Mouse (Mus musculus): ENCODE measurements around the gene Myo18b.

Myo18b gene

DNA sequence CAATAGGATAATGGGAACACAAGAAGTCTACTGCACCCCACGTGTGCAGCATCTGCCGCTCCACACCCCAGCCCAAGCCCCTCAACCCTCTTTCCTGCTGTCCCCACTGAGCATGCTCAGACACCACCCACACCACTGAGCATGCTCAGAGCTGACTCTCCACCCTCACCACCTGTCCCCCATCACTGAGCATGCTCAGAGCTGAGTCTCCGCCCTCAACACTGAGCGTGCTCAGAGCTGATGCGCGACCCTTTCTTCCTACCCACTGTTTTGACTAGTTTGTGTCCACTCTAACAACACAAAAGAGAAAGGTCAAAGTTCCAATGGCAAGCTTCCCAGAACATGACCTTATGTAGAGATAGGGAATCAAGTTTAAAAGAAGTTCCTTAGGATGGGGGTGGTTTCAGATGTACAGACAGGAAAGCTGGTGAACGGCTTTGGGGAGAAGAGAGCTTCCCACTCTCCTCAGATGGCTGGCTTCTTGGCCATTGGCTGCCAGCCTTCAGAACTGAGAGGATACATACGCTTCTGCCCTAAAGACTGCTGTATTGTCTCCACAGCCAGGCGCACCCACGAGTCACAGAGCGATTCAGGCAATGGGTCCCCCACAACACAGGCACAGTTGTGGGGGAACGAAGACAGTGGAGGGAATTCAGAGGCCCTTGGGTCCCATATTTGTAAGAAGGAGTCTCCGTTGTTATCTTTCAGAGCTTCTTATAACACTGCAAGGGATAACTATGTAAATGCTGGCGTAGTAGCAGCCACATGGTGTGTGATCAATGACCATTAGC, 209.7 kb downstream of the Myo18b start:
- no peak for ATAC-seq (ENCODE audit: insufficient number of reproducible peaks, low FRiP score, low TSS enrichment)

DNA sequence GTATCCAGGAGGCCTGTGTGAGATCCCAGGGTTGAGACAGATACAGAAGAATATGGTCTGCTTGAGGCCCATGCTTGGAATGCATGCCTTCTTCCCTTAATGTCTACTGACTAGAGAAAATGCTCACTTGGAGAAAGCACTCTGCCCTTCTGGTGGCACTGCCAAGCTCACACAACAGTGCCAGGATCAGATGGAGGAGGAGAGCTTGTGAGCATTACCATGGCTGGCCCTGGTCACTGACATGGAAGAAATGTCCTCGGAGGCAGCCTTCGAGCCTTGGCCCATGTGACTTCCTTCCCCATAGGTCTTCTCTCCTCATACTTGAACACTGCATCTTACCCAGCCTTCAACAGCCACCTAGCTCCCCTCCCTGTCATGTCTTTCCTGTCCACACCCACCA, 216.9 kb downstream of the Myo18b start:
- ATAC-seq (ENCODE audit: insufficient number of reproducible peaks, low FRiP score, low TSS enrichment) = no peak

DNA sequence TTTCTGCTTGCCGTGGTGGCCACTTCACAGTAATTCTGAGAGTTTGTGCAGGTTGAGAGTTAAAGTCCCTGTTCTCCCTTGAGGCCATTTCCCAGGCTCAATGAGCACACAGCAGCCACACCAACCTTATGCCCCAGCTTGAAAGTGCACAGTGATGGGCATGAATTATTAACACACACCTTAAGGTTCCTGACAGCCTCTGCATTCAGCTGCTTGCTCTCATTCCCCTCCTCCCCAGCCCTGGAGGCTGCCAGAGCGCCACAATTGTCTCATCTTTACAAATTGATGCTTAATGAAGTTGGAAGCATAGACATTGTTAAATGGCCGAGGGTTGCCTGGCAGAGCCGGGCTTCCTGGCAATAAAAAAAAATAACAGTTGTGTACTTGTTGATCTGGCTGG, 218.0 kb downstream of the Myo18b start:
- ATAC-seq (ENCODE audit: insufficient number of reproducible peaks, low FRiP score, low TSS enrichment) = no peak

DNA sequence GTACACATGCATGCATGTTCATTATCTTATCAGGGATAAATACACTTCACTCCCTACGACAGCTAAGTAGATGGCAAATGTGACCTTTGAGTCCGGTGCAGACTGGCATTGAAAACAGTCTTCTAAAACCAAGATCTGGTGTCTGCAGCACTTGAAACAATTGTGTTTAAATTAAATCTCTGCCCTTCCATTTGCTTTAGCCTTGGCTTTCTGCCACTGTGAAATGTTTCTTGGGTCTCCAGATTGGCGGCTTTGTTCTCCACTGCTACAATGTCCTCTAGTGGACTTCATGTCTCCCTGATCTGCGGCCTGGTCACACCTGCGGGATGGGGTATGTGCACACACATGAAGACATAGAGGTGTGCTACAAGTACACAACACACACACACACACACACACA, 221.4 kb downstream of the Myo18b start:
- no peak for ATAC-seq (ENCODE audit: insufficient number of reproducible peaks, low FRiP score, low TSS enrichment)

DNA sequence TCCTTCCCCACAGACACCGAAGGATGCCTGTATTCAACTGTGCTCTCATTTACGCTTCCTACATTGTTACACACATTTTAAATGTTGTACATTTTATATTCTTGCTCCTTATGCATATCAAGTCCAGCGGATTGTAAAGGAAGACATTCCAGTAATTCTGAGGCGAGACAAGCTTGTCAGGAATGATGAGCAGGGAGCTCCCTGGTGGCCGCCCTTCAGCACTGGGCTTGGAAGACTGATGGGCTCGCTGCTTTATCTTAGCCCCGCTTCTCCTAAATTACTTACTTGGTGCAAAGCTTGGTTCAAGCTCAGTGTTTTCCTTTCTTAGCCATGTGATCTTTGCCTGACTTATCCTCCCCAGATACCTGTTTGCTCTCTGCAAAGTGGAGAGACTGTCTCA, 223.7 kb downstream of the Myo18b start:
- no peak for ATAC-seq (ENCODE audit: insufficient number of reproducible peaks, low FRiP score, low TSS enrichment)

DNA sequence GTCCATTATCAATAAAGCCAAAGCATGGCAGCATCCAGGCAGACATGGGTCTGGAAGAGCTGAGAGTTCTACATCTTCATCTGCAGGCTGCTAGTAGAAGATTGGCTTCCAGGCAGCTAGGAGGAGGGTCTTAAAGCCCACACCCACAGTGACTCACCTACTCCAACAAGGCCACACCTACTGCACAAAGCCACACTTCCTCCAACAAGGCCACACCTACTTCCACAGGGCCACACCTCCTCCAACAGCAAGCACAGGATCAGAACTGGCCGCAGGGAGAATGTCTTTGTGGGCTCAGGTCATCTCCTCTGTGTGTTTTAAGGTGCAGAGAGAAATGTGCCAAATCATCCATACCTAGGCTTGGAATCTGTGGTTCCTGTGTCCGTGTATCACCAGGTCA, 224.2 kb downstream of the Myo18b start:
- no peak for ATAC-seq (ENCODE audit: insufficient number of reproducible peaks, low FRiP score, low TSS enrichment)

DNA sequence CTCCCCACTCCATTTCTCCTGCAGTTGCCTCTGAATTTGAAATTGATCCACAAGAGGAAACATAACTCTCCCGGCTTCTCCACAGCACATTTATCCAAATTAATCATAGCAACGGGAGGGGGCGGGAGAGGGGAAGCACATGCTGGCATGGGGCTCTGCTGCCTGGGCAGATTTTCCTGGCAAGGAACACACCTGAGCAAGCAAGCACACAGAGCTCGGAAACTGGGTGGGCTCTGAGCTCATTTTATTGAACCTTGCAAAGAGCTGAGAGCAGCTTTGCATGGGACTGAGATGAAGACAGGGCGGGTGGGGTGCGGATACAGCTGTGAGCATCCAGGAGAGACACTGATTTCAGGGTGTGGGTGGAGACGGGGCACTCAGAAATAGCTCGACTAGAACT, 229.0 kb downstream of the Myo18b start:
- no peak for ATAC-seq (ENCODE audit: insufficient number of reproducible peaks, low FRiP score, low TSS enrichment)

DNA sequence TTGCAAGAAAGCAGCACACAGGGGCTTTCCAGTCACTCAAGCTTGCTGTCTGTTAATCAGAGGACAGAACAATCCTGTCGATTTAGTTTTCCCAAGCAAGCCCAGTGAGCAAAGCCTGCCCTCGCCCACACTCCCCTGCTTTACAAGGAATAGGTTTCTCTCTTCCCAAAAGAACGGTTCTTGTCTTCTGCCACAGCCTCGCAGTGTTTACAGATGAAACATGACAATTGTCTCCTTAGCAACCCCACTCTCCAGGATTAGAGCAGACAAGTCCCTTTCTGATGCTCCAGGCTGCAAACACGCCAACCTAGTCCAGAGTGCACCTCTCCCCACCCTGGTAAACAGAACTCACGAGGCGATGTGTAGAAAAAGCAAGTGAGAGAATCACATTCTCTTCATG, 230.5 kb downstream of the Myo18b start:
- no peak for ATAC-seq (ENCODE audit: insufficient number of reproducible peaks, low FRiP score, low TSS enrichment)

DNA sequence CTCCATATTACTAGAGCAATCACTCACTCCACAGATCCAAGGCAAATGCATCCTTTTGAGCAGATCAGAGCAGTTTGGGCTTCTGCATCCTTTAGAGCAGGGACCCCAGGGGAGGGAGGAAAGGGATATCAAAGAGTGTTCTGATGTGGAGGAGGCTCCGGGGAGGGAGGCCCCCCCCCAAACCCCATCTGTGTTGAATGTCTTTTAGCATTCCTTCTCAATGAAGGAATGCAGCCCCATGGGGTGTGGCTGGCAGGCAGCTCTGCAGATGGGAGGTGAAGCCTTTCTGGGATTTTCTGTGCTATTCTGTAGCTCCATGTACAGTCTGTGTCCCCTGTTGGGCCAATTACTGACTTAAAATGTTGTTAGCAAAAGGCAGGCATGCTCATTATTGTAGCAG, 232.5 kb downstream of the Myo18b start:
- no peak for ATAC-seq (ENCODE audit: insufficient number of reproducible peaks, low FRiP score, low TSS enrichment)

DNA sequence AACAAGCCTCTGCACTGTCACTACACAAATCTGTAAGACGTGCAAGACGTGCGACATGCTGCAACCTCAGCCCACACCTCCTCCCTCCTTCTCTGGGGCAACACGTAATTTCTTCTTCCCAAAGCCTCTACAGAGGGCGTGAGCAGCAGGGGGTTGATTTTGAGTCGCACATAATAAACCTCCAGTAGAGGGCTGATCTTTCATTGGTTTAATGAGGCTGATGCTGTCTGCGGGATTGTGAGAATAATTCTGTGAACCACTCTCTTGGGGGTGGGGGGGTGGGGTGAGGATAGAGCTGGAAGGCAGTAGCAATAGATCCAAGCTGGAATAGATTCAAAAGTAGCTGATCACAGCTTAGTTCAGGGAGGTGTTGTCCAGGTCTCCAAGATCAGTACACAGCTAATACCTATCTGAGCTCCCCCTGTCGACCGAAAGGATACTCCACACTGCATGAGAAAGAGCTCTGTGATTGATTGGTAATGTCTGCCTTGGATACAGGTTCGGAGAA, 235.2 kb downstream of the Myo18b start:
- no peak for ATAC-seq (ENCODE audit: insufficient number of reproducible peaks, low FRiP score, low TSS enrichment)

DNA sequence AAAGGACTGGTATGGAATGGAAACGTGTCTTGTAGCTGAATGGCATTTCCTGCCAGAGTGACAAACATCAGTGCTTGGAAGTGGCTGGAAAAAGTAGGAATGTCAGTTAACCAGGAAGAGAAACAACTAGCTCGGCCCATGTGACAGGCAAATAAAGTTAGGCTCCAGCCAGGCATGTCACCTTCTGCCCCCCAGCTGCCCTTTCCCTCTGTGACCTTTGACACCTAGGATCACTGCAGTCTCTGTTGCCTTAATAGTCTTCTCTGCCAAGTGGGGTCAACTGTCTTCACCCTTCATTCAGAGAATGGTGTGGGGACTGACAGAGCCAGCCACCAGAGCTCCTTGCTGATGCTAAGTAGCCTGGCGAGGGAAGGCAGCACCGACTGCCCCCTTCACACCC, 236.9 kb downstream of the Myo18b start:
- ATAC-seq (ENCODE audit: insufficient number of reproducible peaks, low FRiP score, low TSS enrichment) = no peak

DNA sequence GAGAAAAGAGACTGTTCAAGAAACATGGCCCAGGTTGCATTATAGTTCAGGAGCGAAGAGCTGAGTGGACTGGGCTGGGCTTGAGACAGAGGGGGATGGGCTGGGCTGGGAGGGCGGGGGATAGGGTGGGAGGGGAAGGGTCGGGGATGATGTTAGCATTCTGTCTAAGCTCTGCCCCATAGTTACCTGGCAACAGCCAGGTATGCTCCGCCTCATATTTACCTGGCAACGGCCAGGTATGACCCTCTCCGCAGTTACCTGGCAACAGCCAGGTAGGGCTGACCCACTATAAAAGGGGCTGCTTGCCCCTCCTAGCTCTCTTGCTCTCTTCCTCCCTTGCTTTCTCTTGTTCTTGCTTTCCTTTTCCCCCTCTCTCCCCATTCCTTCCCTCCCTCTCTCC, 239.4 kb downstream of the Myo18b start:
- ATAC-seq (ENCODE audit: insufficient number of reproducible peaks, low FRiP score, low TSS enrichment) = no peak

DNA sequence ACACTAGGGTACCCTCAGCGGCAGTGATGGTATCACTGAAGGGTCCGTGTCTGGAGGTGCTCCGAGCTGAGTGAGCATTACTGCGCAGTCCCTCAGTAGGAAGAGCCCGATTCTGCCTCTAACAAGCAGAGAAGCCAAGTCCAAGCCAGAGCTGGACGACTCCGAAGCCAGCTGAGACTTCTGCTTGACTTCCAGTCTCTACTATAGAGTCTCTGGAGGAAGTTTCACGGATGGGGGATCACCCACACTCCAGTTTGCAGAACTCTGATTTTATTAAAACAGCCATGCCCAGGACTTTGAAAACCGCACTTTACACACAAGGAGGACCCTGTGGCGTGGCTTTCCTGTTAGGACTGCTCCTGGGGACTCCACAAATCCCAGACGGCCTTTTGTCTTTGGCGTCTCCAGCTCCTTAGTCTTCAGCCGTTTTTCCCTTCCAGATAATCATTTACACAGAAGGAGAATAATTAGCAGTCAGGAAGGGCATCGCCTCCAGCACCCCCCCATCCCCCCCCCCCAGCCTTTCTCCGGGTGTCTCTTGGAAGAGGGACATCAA, 240.1 kb downstream of the Myo18b start:
- ATAC-seq (ENCODE audit: insufficient number of reproducible peaks, low FRiP score, low TSS enrichment) = no peak

DNA sequence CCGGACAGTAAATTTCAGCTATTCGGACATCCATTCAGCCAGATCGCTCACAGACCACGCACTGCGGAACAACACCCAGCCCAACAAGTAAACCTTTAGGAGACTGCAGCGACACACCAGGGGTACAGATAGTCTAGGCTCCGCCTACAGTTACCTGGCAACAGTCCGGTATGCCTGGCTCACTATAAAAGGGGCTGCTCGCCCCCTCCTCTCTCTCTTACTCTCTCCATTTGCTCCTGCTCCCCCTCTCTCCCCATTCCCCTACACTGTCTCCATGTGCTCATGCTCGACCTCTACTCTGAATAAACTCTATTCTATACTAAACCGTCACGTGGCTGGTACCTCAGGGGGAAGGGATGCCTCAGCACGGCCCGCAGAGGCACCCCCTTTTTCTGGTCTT, 240.6 kb downstream of the Myo18b start:
- ATAC-seq (ENCODE audit: insufficient number of reproducible peaks, low FRiP score, low TSS enrichment) = no peak

DNA sequence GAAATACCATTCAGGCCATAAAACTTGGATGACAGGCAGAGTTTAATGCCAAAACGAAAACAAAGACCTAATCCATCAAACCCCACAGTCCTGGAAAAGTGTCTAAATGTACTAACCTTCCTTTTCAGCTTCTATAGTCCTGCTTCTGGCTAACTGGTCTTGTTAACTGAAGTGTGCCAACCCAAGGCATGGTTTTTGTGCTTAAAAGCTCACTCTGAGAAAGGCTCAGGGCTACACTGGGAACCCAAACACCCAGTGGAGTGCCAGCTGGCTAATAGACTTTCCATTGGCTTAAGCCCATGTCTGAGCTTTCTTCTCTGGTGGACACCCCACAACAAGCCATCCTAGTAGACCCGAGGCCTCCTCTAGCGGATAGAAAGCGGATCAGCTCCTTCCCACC, 244.1 kb downstream of the Myo18b start:
- ATAC-seq (ENCODE audit: insufficient number of reproducible peaks, low FRiP score, low TSS enrichment) = no peak

DNA sequence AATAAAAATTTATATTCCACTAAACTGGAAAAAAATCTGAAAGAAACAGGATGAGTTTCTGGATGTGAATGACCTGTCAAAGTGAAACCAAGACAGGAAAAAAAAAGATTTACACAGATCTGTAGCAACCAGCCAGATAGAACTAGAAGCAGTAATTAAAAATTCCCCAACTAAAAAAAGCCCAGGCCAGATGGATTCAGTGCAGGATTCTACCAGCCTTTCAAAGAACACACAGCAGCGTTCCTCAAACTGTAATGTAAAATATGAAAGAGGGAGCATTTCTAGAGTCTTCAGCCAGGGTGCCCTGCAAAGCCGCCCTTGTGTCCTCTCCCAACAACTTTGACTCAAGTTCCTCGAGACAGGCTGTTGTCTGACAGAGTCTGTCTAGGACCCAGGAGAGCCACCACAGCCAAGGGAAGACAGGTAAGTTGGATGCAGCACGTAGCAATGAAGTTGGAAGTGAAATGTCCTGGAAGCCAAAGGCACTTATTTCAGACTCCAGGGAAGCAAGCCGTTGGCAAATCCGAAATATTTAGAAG, 246.9 kb downstream of the Myo18b start:
- no peak for ATAC-seq (ENCODE audit: insufficient number of reproducible peaks, low FRiP score, low TSS enrichment)

DNA sequence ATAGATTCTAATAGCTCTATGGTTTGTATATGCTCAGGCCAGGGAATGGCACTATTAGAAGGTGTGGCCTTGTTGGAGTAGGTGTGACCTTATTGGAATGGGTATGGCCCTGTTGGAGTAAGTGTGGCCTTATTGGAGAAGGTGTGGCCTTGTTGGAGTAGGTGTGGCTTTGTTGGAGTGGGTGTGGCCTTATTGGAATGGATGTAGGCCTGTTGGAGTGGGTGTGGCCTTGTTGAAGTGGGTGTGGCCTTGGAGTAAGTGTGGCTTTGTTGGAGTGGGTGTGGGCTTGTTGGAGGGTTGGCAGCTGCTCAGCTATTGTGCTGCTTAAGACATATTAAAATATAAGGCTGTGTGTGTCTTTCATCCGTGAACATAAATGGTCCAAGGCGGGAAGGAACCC, 249.3 kb downstream of the Myo18b start:
- no peak for ATAC-seq (ENCODE audit: insufficient number of reproducible peaks, low FRiP score, low TSS enrichment)

DNA sequence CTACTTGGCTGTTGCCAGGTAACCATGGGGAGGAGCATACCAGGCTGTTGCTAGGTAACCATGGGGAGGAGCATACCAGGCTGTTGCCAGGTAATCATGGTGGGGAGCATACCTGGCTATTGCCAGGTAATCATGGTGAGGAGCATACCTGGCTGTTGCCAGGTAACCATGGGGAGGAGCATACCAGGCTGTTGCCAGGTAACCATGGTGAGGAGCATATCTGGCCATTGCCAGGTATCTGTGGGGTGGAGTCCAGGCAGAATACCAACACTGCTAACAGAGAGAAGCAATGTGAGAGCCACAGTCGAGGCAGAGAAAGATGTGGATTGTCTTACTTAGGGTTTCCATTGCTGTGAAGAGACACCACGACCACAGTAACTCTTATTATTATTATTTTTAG, 250.6 kb downstream of the Myo18b start:
- no peak for ATAC-seq (ENCODE audit: insufficient number of reproducible peaks, low FRiP score, low TSS enrichment)

DNA sequence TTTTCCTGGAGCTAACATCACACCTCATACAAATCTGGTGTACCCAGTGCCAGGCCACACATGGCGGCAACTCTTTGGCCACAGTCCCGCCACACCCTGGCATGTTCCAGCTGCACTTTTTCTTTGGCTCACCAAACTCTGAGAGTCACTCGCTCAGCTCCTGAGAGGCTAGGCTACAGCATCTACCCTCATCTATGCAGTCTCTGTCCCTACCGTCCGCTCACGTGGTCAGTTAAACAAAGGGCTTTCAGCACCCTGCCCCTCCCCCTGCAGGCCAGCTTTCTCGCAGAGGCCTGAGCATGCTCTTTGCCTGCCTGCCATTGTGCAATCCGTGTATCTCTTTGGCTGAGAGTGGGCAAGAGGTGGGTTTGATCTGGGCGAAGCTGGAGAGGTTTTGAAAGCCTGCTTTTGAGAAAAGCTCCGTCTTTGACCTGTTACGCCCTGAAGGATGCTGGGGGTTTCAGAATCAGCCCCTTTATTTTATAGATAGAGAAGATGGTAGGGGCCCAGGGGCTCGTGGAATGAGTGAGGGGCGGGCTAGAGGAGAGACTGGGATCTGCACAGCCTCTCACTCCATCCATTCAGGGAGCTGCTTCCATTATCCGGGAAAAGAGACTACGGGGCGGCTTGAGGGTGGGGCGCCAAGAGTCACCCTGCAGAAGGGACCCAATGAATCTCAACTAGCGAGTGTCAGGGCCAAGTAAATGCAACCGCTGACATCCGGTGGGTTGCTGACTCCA, 252.5 kb downstream of the Myo18b start:
- no peak for ATAC-seq (ENCODE audit: insufficient number of reproducible peaks, low FRiP score, low TSS enrichment)

DNA sequence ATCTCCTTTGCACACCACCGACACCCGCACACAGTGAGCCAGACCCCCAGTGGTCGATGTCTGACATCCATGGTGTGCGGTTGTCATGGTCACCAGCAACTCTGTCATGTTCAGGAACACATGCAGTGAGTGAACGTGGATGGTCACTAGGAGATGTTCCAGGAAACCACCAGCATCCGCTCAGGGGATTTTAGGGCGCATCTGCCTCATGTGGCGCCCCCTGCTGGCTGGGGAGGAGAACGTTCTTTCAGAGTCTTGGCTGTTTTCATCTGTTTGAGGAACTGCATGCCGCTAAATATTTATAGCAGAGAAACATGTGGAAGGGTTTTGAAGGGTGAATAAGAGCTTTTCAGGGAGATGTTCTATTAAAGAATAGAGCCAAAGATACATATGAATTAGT, 253.4 kb downstream of the Myo18b start:
- ATAC-seq (ENCODE audit: insufficient number of reproducible peaks, low FRiP score, low TSS enrichment) = no peak

DNA sequence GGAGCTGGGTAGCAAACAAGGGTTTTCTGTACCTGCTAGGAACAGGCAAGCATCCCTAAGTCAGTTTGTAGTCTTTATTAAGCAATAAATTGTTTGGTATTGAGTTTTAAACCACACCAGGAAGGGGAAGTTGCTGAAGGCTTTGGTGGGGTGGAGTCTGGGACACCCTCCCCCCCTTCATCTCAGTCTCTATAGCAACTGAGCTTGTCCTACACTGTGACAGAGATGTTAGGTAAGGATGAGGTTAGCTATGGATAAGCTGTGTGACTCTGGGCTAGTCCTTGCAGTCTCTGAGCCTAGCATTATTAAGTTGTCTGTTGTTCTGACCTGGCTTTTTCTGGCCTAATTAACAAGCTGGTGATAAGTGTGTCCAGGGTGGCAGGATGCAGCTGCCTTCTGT, 254.4 kb downstream of the Myo18b start:
- ATAC-seq (ENCODE audit: insufficient number of reproducible peaks, low FRiP score, low TSS enrichment) = no peak
